Mouse (Mus musculus) megakaryocyte, embryonic 14.5 days (primary cell): ENCODE results near the gene Spats1. TPM values are rescaled to one million over a fixed set of nuclear protein-coding genes. Genes with fewer than 3 reads are reported as not detected.
"Not testable (repeated sequence)": the region's sequence is repeated elsewhere in the genome, so short reads cannot be mapped to it uniquely, and the experiment has no call there.

Experiments used
- H3K27me3 ChIP-seq: replicated peaks from 2 replicates; pipeline ENCODE3; 2012; ENCODE audit warnings: inconsistent platforms
- H3K36me3 ChIP-seq: replicated peaks from 2 replicates; pipeline ENCODE3; 2012; ENCODE audit warnings: low read length, inconsistent platforms, mixed read lengths
- H3K4me1 ChIP-seq: 2 replicates; pipeline ENCODE4 v1.6.1; 2012; ENCODE audit warnings: inconsistent platforms
- H3K4me3 ChIP-seq: replicated peaks from 2 replicates; pipeline ENCODE3; 2012; ENCODE audit warnings: moderate library complexity, mild to moderate bottlenecking, inconsistent platforms
- H3K9me3 ChIP-seq: 2 replicates; pipeline ENCODE4 v1.6.1; 2012; ENCODE audit warnings: inconsistent platforms
- FLI1 ChIP-seq: IDR thresholded peaks from 2 replicates; pipeline ENCODE4 v1.6.1; 2012; ENCODE audit warnings: low read length, inconsistent platforms, mixed read lengths
- GATA1 ChIP-seq: IDR thresholded peaks from 3 replicates; pipeline ENCODE4 v1.6.1; 2012; ENCODE audit warnings: mixed read lengths, low read length, inconsistent platforms, borderline replicate concordance
- polyA plus RNA-seq: library from polyadenylated mRNA; stranded (reverse); fragments of >175 nt; gene quantifications from 2 replicates; pipeline ENCODE4 v1.2.3, GENCODE M21; 2012; ENCODE audit warnings: low replicate concordance; ENCODE audit not compliant: insufficient read depth

Gene Spats1
- polyA plus RNA-seq, 1 experiment: 0.34 TPM

DNA sequence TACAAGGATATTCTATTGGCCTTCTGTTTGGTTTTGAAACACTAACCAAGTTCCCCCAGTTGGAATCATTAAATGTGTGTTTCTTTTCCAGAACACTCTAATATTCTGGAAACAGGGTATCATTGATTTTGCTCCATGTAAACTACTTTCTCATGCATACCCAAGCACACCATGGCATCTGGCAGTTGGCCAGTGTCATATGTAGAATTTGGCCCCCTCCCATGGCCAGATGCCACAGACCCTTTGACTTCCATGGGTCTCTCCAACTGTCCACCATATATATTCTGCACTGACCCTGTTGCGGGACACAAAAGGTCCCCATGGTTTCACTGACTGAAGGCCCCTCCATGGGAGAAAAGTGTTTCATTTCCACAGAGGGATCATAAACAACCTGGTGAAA lies 22.9 kb downstream of the Spats1 start:
- TF ChIP-seq GATA1: no peak
- TF ChIP-seq FLI1: no peak
- Histone ChIP-seq H3K27me3 (no peaks in the 10 kb centered on the region), H3K9me3 (no peaks in the 10 kb centered on the region), H3K36me3 (peaks cover 12% of the 10 kb centered on the region), H3K4me3 (no peak overlapping the region), H3K4me1 (peaks cover 42% of the 10 kb centered on the region)

DNA sequence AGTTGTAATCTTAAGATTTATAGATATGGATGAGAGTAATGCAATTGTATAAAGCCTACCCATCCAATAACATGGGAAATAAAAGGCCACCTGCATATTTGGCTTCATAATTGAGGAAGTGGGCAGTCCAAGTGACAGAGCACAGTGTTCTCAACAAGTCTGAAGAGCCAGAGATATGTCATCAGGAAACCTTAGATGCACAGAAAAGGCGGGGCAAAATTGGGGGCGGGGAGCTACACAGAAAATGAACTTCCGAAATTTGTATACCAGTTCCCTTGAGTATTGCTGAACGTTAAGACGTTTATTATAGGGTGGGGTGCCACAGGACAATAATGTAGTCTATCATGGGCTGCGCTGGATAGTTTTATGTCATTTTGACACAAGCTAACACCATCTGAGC lies 25.1 kb downstream of the Spats1 start:
- TF ChIP-seq GATA1: no peak
- peaks cover 16% of the 10 kb centered on the region for H3K36me3 ChIP-seq
- H3K4me1 ChIP-seq: peaks cover 50% of the 10 kb centered on the region
- no peaks in the 10 kb centered on the region for H3K27me3 ChIP-seq
- no peak overlapping the region for H3K4me3 ChIP-seq
- no peaks in the 10 kb centered on the region for H3K9me3 ChIP-seq

DNA sequence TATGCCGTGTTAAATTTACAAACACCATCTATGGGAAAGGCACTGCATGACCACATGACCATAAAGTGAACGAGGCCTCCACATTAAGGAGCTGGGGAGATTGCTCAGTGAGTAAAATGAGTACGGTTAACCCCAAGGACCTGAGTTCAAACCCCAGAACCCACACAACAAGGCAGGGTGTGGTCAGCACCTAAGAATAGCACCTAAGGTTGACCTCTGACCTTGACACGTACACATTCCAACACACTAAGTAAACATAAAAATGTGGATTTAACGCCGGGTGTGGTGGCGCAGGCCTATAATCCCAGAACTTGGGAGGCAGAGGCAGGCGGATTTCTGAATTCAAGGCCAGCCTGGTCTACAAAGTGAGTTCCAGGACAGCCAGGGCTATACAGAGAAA lies 25.6 kb downstream of the Spats1 start:
- no peak for TF ChIP-seq FLI1
- TF ChIP-seq GATA1: no peak
- Histone ChIP-seq H3K27me3 (no peaks in the 10 kb centered on the region), H3K4me1 (peaks cover 52% of the 10 kb centered on the region), H3K4me3 (no peak overlapping the region), H3K9me3 (no peaks in the 10 kb centered on the region), H3K36me3 (peaks cover 21% of the 10 kb centered on the region)

DNA sequence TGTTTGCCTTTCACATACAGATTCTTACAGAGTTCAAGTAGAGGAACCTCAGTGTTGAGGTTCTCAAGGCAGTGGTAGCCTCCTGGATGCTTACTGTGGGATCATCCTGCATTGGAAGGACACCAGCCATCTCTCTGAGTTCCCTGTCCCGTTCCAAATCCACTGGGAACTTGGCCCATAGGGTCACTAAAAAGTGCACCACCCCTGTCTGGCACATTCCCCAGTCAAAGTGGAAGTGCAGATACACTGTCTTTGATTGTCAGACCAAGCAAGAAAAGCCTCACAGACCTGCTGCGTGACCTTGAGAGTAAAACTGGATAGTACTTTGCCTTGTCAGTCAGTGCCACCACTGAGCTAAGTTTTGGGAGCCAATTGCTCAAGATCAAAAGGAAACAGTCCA lies 28.2 kb downstream of the Spats1 start:
- peaks cover 25% of the 10 kb centered on the region for H3K36me3 ChIP-seq
- TF ChIP-seq GATA1: no peak
- TF ChIP-seq FLI1: no peak
- no peaks in the 10 kb centered on the region for H3K27me3 ChIP-seq
- H3K4me3 ChIP-seq: no peak overlapping the region
- H3K9me3 ChIP-seq: no peaks in the 10 kb centered on the region
- peaks cover 66% of the 10 kb centered on the region for H3K4me1 ChIP-seq

DNA sequence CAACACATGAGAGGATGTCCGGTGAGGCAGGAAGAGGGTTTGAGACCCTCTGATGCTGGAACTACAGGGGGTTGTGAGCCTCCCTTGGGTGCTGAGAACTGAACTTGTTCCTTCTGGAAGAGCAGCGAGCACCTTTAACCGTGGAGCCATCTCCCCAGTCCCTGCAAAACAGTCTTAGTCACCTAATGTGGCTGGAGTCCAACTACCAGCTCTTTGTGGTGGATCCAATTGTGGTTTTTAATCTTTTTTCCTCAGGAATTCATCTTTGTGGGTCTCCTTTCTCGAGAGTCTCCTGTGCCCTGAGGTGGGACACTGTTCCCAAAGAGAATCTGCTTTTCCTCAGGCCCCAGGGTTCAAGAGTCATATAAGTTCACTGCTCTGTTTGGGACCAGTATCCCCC lies 29.3 kb downstream of the Spats1 start:
- peaks cover 66% of the 10 kb centered on the region for H3K4me1 ChIP-seq

DNA sequence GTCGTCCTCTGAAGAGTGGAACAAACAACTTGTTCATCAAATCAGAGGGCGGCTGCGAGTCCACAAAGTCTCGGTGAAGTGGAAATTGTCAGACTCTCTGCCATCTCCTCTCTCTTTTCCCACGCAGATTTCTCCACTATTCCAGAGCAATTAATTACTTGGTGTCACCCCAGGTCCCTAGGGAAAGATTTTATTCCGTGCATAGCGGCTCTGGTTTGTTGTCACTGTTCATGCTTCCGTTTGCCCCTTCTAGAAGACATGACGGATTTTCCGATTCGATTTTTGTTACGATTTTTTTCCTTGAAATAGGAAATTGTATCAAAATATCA lies 41.0 kb downstream of the Spats1 start:
- Histone ChIP-seq H3K36me3 (peaks cover 24% of the 10 kb centered on the region), H3K4me3 (peak overlapping the region; percentile 98), H3K9me3 (no peaks in the 10 kb centered on the region), H3K27me3 (no peaks in the 10 kb centered on the region), H3K4me1 (peaks cover 31% of the 10 kb centered on the region)
- TF ChIP-seq FLI1 (no peak), GATA1 (no peak)

More for the DNA sequence above, 29.3 kb downstream of the Spats1 start:
- Histone ChIP-seq H3K27me3 (no peaks in the 10 kb centered on the region), H3K4me3 (peak overlapping the region; percentile 38), H3K9me3 (no peaks in the 10 kb centered on the region), H3K36me3 (peaks cover 28% of the 10 kb centered on the region)
- TF ChIP-seq GATA1: no peak
- no peak for TF ChIP-seq FLI1

DNA sequence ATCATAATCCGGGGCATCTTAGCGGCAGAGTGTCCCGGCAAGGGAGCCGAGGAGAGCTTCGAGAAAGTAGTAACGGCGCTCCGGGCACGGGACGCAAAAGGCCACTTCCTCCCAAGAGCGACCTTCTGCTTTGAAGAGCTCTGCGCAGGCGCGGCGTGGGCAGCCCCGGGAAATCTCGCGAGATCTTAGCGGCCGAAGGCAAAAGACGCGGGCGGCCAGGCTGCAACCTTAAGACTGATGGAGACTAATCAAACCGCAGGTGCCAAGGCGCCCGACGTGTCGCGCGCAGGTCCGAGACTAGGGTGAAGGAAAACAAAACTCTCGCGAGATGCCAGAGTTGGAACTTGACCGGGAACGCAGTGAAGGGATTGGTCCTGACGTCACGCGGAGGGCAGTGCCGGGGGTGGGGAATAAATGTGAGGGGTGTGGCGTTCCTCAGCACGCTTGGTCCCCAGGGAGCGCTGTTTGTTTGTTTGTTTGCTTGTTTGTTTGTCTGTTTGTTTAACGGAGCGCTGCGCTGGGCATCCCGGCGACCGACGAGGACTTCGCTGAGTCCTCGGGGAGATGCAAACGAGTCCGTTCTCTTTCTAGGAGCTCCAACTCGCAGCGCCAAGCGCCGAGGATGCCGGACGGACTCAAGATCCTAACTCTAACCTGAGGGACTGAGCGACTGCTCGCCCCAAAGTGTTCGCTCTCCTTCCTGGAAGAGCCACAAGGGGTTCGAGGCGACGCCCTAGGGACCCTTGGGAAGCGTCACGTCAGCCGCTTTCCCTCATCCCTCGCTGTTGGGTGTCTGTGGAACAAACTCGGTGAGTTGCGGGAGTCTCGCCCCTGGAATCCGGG lies 41.6 kb downstream of the Spats1 start, which contains the start of gene Cdc5l:
Gene Cdc5l, minus strand, starts transcription at position 319 of the 843 bp plus-strand sequence.
- Histone ChIP-seq H3K4me1 (peaks cover 31% of the 10 kb centered on the region), H3K4me3 (peak within 1 kb of the TSS; percentile 98), H3K36me3 (peaks cover 19% of the 10 kb centered on the region), H3K27me3 (no peaks in the 10 kb centered on the region), H3K9me3 (no peaks in the 10 kb centered on the region)
- TF ChIP-seq FLI1 (no peak), GATA1 (no peak)

DNA sequence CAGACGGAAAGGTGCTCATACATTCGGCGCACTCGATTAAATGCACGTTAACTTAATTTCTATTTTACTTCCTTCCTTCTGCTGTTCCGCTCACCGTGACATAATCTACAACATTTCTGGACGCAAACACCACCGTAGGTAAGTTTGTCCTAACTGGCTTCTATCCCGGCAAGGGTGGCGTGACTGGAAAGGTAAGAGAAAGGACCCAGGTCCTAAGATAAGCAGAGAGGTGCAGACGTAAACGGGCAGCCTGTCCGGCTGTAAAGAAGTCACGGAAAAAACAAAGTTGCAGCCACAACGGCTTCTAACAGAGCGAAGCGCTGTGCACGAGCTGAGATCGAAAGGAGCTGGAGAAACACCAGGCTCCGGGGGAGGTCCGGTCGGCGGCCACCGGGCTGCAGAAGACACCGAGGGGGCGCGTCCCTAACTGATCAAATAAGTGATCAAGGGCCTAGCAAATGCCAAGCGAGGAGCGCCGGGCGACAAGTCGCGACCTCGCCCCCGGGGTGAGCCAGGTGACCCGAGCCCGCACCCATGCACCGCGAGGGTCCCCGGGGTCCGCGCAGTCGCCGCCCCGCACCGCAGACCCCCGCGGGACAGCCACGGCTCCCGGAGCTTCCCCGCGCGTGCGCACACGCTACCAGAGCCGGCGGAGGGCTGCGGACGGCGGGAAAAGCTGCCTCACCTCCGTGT lies 42.4 kb downstream of the Spats1 start:
- TF ChIP-seq FLI1: no peak
- no peak for TF ChIP-seq GATA1
- Histone ChIP-seq H3K36me3 (peaks cover 22% of the 10 kb centered on the region), H3K4me3 (peak overlapping the region; percentile 98), H3K9me3 (no peaks in the 10 kb centered on the region), H3K27me3 (no peaks in the 10 kb centered on the region), H3K4me1 (peaks cover 32% of the 10 kb centered on the region)

DNA sequence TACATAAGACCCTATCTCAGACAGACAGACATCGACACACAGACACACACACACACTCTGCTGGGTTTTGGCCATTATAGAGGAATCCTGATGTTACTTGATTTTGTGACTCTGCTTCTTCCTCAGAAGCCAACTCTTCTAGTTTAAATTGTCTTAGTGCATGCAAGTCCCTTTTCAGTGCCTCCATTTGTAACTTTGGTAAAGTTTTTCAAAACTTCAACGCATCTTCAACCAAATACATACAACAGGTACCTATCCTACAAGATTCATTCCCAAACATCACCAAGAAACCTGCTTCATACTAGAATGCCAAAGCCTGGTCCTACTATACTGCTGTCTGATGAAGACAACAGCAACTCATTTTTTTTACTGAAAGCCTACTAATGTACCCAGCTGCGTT lies 43.2 kb downstream of the Spats1 start:
- H3K4me1 ChIP-seq: peaks cover 38% of the 10 kb centered on the region
- H3K4me3 ChIP-seq: peak overlapping the region; percentile 98
- TF ChIP-seq FLI1 (no peak), GATA1 (no peak)
- no peaks in the 10 kb centered on the region for H3K9me3 ChIP-seq
- H3K36me3 ChIP-seq: peaks cover 26% of the 10 kb centered on the region
- no peaks in the 10 kb centered on the region for H3K27me3 ChIP-seq

DNA sequence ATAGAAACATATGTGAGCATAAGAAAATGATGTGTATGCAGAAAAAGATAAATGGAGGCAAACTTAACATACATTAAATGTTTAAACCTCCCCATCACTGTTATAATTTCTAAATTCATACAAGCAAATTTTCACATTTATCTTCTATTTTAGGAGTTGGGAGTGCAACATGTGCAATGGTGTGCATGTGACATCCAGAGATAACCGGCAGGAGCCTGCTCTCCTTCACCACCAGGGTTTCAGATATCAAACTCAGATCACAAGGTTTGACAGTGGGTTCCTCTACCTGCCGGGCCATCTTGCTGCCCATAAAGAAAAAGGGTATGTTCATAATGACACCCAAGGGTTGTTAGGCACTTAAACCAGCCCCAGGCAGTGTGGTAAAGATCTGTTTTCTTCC lies 57.8 kb downstream of the Spats1 start:
- peaks cover 94% of the 10 kb centered on the region for H3K36me3 ChIP-seq
- TF ChIP-seq FLI1 (no peak), GATA1 (no peak)
- H3K4me1 ChIP-seq: no peaks in the 10 kb centered on the region; the same call in 1 of the 2 replicates
- no peak overlapping the region for H3K4me3 ChIP-seq
- H3K27me3 ChIP-seq: no peaks in the 10 kb centered on the region
- H3K9me3 ChIP-seq: no peaks in the 10 kb centered on the region

DNA sequence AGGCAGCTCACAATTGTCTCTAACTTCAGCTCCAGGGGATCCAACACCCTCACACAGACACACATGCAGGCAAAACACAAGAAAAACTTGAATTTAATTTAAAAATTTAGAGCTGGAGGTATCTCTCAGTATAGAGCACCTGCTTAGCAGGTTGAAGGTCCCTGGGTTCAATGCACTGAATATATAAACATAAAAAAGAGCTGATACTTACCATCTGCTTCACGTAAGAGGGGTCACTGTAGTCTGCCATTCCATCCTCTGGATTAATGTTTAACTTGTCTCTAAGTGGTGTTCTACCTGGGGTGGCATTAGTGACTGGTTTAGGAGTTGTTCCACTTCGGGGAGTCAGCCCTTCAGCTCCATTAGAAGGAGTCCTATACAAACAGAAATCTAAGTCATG lies 63.6 kb downstream of the Spats1 start:
- H3K4me1 ChIP-seq, H3K4me3 ChIP-seq, H3K9me3 ChIP-seq, H3K27me3 ChIP-seq: not testable (repeated sequence)
- H3K36me3 ChIP-seq: peaks cover 97% of the 10 kb centered on the region
